Mouse (Mus musculus) ovary, postnatal 14 days (tissue): ENCODE measurements at regions not wholly inside any gene's neighbourhood (a gene's known extent, or its start where the extent isn't known, plus 50 kb on each side); places are given as distances from the start of the nearest gene placed in this dataset.

Source experiments
- DNase-seq: peaks from one replicate; pipeline ENCODE4 v3.0.0; 2022; ENCODE audit warnings: low spot score

- DNase-seq = no peak
Measured at GRCm38 (mm10) chr15:59786706-59787425, 229.5 kb downstream of the 4933412E24Rik start.

GRCm38 (mm10) chr15:59785981-59786380 is 230.4 kb downstream of the 4933412E24Rik start:
- DNase-seq = no peak

- DNase-seq = no peak
Measured at GRCm38 (mm10) chr15:59784556-59784929, 231.9 kb downstream of the 4933412E24Rik start.

GRCm38 (mm10) chr15:59783782-59784555 is 232.4 kb downstream of the 4933412E24Rik start:
- DNase-seq = no peak

- no peak for DNase-seq
Measured at GRCm38 (mm10) chr15:59783393-59783781, 233.0 kb downstream of the 4933412E24Rik start.

- no peak for DNase-seq
Measured at GRCm38 (mm10) chr15:59780506-59780905, 235.9 kb downstream of the 4933412E24Rik start.

GRCm38 (mm10) chr15:59777307-59777871 is 239.0 kb downstream of the 4933412E24Rik start:
- peak; percentile 72 for DNase-seq

- no peak for DNase-seq
Measured at GRCm38 (mm10) chr15:59775781-59776180, 240.6 kb downstream of the 4933412E24Rik start.

GRCm38 (mm10) chr15:59773983-59774382 is 242.4 kb downstream of the 4933412E24Rik start:
- DNase-seq = no peak

- DNase-seq = no peak
Measured at GRCm38 (mm10) chr15:59772595-59772994, 243.8 kb downstream of the 4933412E24Rik start.

GRCm38 (mm10) chr15:59762061-59762460 is 254.4 kb downstream of the 4933412E24Rik start:
- no peak for DNase-seq

- no peak for DNase-seq
Measured at GRCm38 (mm10) chr15:59760490-59760889, 255.9 kb downstream of the 4933412E24Rik start.

- no peak for DNase-seq
Measured at GRCm38 (mm10) chr15:59759566-59759965, 256.8 kb downstream of the 4933412E24Rik start.

- no peak for DNase-seq
Measured at GRCm38 (mm10) chr15:59758971-59759370, 257.4 kb downstream of the 4933412E24Rik start.

GRCm38 (mm10) chr15:59756141-59756540 is 260.3 kb downstream of the 4933412E24Rik start:
- no peak for DNase-seq

GRCm38 (mm10) chr15:59754906-59755305 is 261.5 kb downstream of the 4933412E24Rik start:
- no peak for DNase-seq

- no peak for DNase-seq
Measured at GRCm38 (mm10) chr15:59752277-59752676, 264.1 kb downstream of the 4933412E24Rik start.

- DNase-seq = no peak
Measured at GRCm38 (mm10) chr15:59746290-59746689, 270.1 kb downstream of the 4933412E24Rik start.

GRCm38 (mm10) chr15:59744411-59744931 is 271.9 kb downstream of the 4933412E24Rik start:
- no peak for DNase-seq

- no peak for DNase-seq
Measured at GRCm38 (mm10) chr15:59739197-59739596, 277.2 kb downstream of the 4933412E24Rik start.

- no peak for DNase-seq
Measured at GRCm38 (mm10) chr15:59737247-59737646, 279.2 kb downstream of the 4933412E24Rik start.

GRCm38 (mm10) chr15:59734376-59734775 is 282.0 kb downstream of the 4933412E24Rik start:
- DNase-seq = no peak

- DNase-seq = no peak
Measured at GRCm38 (mm10) chr15:59733932-59734331, 282.5 kb downstream of the 4933412E24Rik start.
